Mouse (Mus musculus) layer of hippocampus, adult 9-11 months (tissue): Measurements from ENCODE around the gene Vps33b.
A peak's percentile ranks its signal among the peaks of the same experiment; 100 is the strongest.

Source experiments
- DNase-seq: peaks from one replicate; pipeline ENCODE4 v3.0.0; 2022

Gene Vps33b

DNA sequence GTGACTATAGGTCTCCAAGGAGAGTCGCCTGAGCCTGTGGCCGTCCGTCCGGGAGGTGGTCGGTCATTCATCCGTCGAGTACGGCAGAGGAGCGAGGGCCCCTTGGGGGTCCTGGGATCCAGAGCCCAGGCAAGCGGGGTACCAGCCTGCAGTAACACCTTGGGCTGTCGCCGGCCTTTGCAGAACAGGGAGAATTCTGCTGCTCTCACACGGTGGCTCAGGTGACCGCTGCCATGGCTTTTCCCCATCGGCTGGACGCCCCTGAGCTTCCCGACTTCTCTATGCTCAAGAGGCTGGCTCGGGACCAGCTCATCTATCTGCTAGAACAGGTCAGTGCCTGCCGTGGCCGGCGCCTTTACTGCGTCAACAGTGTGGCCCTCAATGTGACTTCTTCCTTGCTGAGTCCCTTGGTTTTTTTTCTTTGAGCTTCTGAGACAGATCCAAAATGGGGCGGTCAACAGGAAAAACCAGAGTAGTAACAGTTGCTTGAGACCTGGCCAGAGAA, 354 bp downstream of the Vps33b start:
- peak; percentile 22 for DNase-seq

DNA sequence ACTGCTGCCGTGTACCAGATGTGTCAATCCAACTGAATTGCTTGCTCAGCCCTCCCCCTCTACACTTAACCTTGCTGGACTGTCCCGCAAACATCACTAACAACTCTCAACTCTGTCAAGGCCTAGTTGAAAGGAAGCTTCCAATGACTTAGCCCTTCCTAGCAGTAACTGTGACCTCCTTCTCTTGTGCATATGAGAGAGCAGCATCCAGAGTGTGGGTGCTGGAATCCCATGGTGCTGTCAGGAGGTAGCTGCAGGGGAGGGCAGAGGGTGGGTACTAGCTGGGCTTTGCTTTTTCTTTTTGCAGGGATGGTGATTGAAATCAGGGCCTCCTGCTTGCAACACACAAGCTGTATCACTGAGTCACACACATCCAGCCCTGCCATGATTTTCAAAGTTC, 4.0 kb downstream of the Vps33b start:
- no peak for DNase-seq

DNA sequence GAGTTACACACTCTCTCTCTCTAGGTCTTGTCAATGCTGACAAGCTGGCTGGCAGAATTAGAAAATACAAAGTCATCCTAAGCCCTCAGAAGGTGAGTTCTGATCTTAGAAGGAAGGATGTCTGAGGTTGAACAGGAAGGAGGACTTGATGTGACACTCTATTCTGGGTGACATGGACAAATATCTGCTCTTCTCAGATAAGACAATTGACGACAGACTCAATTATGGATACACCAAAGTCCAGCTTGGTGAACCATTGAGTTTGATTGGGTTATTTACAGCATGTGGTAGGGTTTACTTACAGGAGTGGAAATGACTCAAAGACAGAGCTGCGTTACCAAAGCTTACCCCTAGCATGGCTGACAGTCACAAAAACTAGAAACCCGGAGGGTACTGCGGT, 6.9 kb downstream of the Vps33b start:
- no peak for DNase-seq

DNA sequence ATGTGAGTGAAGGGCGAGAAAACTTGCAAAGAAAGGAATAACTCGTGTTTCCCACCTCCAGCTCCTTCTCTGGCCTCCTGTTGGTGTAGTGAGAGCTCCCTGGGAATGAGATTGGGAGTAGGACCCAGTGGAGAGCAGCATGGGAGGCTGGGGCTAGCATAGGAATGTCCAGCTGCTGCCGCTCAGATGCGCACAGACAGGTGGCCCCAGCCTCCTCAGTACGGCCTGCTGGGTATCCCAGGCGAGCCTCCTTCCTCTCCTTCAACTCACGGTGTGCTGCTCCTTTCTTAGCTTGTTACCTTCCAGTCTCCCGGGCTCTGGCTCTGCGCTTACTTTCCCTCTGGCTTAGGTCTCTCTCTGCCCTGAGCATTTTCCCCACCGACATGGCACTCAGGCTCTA, 10.6 kb downstream of the Vps33b start:
- DNase-seq = no peak

DNA sequence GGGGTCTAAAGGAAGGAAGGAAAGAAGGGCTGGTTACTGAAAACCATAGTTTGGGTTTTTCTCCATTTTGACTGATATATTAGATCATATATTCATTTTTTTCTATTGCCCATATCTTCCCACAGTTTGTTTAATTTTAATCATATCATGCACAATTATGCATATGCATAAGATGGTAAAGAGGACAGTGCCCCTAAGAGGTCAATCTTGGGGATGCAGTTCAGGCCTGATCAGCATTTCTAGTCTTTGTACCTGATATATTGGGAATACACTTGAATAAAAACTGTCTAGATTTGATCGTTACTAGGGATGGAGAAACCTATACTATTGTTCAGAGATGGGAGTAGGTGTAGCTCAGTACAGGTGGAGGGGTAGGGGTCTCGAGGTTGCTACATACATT, 11.5 kb downstream of the Vps33b start:
- DNase-seq = no peak

DNA sequence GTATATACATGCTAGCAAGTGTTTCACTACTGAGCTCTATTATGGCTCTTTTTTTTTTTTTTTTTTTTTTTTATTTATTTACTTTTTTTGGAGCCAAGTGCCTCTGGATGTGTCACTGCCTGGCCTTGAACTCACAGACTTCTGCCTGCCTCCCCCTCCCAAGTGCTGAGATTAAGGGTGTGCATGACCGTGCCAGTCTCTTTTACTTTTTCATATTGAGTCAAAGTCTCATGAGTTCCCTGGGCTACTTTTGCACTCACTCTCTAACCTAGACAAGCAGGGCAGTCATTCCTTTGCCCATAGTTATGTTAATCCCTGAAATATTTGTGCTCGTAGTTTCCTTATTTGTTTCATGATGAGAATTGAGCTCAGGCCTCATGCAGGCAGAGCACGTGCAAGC, 12.2 kb downstream of the Vps33b start:
- DNase-seq = no peak

DNA sequence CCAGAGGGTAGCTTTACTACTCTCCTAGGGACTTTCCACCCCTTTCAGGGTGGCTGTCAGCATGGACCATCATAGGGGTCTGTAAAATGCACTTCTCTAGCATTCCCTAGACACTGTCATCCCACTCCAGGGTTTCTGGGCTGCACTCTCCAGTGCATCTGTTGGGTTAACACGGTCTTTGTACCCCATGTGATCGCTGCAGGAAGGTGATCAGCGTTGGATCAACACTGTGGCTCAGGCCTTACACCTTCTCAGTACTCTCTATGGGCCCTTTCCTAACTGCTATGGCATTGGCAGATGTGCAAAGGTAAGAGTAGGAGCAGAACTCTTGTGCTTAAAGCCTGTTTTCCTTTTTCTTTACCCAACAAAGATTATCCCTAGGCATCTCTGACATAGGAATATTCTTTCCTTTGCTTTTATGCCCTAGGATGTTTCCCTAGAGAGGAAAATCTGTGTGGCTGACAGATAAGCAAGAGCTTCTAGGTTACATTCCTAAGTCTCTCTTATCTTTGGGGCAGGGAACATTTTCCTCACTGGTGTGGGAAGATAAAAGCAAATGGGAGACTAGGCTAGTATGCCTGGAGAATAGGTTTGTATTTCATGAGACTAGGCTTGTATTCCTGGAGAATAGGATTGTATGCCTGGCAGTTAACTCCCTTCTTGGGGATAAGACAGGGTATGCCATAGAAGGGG, 13.9 kb downstream of the Vps33b start:
- no peak for DNase-seq

DNA sequence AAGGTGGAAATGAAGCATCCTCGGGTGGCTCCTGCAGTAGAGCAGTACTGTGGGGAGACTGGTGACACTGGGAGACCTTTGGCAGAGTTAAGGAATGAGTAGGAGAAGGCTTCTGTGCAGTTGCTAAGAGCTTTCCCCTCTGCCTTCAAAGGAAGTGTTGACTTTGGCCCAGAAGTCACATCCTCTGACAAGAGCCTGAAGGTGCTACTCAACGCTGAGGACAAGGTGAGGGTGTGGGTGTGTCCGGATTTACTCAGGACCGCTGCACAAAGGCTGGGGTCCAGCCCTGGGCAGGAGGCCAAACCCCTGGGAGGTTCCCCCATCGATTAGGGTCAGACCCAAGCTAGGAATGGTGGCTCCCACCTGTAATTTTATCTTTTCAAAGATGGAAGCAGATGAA, 14.9 kb downstream of the Vps33b start:
- no peak for DNase-seq

DNA sequence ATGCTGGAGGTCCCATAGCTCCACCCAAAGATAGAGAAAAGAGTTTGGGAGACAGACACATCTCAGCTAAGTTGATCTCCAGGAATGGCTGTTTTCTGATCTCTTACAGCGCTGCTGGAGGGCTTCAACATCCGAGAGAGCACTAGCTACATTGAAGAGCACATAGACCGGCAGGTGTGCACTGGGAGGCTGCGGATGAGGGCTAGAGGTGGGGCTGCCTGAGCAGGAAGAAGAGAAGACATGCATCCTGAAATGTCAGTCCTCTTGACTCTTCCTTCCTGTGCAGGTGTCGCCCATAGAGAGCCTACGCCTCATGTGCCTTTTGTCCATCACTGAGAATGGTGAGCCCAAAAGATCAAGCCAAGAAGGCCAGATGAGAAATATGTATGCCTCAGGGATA, 16.3 kb downstream of the Vps33b start:
- DNase-seq = no peak

DNA sequence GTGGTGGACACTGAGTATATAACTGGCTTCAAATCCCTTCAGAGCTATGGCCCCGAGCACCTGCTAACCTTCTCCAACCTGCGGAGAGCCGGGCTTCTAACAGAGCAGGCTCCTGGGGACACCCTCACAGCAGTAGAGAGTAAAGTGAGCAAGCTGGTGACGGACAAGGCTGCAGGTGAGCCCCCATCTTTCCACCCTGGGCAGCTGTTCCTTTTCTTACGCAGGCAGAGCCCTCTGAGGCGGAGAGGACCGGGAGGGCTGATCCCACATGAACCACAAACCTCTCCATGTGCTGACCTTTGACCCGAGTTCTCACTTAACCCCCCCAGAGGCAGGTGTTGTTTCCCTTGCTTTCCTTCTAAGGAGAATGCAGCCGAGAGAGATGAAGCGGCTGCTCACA, 18.3 kb downstream of the Vps33b start:
- DNase-seq = no peak

DNA sequence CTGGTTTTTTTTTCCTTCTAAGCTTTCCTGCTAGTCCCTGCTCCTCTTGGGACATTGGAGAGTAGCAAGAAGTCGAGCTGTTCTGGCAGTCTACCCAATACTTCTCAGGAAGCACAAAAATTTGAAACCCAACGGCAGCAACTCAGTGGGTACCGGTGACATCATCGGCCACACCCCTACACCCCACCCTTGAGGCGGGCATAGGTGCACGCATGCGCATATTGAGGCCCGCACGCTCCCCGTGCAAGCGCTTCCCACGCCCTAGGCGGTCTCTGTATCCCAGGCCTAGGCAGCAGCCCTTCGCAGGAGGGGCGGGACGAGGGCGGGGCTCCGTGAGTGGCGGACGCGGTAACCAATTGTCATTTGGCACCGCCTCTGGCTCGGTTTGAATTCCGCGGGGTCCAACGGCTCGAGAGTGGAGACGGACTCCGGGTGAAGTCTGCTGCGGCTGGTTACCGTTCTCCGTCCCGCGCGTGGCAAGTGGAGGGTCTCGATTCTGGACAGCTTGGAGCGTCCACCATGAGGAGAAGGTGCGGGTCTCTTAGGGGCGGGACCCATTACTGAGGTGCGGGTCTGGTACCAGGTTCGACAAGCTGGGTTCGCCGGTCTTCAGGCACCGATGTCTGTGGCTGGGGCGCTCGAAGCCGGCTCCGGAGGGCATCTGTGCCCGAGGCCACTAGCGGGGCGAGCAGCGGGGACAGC, 24.8 kb downstream of the Vps33b start, which contains the start of gene Prc1:
Gene Prc1, plus strand, starts transcription at position 389 of the 702 bp plus-strand sequence.
- DNase-seq = peak; percentile 99

DNA sequence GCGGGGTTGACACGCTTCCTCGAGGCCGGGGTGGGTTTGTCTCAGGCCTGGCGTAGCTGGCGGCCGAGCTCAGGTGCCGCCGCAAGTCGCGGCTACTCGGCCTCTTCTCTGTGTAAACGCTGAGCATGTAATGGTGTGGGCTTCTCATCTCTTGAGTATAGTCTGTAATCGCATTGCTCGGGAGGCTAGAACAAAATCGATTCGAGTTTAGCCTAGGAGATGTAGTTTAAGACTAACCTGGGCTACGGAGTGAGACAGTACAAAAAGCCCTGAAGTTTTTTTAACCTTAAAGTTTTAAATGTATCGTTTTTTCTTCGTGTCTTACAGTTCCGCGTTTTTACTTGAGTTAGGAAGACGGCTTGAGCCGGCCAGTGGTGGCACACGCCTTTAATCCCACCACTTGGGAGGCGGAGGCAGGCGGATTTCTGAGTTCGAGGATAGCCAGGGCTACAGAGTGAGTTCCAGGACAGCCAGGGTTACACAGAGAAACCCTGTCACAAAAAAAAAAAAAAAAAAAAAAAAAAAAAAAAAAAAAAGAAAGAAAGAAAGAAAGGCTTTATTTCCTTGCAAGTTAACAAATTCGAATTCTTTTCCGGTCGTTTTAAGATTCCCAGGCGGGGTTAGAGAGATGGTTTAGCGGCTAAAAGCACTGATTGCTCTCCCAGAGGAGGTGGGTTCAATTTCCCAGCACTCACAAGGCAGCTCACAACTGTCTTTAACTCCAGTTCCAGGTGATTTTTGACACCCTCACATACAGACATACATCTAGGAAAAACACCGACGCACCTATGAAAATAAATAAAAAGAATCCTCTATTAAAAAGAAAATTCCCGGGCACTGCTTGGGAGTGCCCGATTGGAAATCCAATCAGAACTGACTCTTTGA, 25.6 kb downstream of the Vps33b start:
- no peak for DNase-seq

DNA sequence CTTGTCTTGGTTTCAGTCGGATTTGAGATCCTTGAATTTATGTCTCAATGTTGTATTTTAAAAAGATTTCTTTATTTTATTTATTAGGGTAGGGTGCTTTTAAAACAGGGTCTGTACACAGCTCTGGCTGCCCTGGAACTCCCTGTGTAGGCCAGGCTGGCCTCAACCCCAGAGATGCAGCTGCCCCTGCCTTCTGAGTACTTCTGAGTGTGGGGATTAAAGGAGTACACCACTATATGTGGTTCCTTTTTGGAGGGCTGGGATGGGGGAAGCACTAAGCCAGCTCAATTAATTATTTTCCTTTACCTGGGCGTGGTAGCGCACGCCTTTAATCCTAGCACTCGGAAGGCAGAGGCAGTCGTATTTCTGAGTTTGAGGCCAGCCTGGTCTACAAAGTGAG, 27.0 kb downstream of the Vps33b start:
- DNase-seq = no peak

DNA sequence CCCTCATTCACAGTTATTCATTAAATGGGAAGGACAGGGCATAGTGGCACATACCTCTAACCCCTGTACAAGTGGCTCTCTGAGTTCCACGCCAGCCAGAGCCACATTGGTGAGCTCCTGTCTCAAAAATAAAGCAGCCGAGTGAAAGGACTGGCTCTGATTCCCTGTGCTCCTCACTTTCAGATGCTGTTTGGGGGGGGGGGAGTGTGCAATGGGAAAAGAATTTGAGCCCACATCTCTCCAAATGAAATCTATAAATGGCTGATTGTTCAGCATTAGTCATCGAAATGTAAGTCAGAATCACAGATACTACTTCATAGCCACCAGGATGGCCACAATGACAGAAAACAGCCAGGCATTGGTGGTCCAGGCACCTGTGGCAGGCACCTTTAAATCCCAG, 27.6 kb downstream of the Vps33b start:
- DNase-seq = no peak

DNA sequence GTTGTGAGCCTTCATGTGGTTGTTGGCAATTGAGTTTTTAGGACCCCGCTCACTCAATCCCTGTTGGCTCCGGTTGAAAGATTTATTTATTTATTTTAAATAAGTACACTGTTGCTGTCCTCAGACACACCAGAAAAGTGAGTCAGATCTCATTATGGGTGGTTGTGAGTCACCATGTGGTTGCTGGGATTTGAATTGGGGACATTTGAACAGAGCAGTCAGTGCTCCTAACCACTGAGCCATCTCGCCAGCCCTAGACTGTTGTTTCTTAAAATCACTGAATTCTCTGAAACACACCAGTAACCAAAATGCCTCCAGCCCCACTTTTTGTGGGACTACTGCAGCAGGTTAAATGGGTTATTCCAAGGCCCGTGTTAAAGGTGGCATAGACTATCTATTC, 29.3 kb downstream of the Vps33b start:
- DNase-seq = no peak

DNA sequence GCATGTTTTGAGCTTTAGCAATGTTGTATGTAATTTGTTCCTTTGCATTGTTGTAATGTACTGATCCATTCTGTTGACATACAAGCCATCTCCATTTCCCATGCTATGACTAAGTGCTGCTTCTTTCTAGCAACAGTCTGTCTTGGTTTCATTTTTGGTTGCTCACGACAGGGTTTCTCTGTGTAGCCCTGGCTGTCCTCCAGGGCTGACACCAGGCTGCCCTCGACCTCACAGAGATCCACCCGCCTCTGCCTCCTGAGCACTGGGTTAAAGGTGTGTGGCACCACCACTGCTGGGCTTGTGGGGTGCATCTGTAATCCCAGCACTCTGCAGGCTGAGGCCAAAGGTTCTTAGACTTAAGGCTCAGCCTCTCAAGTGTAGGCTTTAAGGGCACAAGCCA, 30.1 kb downstream of the Vps33b start:
- DNase-seq = no peak

DNA sequence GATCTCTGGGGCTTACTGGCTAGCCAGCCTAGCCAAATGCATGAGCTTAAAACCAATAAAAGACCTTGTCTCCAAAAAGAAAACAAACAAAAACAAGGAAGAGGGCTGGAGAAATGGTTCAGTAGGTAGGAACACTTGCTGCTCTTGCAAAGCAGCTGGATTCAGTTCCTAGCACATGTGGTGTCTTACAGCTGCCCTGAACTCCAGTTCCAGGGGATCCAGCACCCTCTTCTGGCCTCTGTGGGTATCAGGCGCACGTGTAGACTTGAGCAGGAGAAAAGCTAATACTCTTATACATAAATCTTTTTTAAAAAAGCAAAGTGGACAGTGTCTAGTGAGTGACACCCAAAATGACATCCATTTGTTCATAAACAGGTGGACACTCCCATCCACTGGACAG, 32.1 kb downstream of the Vps33b start:
- DNase-seq = no peak

DNA sequence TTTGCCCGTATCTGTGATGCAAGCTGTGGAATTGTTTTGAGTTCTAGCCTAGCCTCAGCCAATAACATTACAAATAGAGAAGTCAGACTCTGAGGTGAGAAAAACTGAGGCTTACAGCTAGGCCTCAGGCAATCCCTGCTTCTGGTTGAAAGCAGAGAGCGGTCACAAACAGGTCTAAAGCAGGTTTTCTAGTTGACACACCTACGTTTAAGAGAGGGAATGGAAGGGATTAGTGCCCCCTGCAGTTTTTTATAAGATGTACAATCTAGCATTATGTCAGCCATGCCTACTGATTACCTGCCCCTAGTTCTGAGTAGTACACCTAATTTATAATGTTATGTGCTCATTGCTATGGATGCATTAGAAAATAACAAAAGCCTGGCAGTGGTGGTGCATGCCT, 38.3 kb downstream of the Vps33b start:
- no peak for DNase-seq

DNA sequence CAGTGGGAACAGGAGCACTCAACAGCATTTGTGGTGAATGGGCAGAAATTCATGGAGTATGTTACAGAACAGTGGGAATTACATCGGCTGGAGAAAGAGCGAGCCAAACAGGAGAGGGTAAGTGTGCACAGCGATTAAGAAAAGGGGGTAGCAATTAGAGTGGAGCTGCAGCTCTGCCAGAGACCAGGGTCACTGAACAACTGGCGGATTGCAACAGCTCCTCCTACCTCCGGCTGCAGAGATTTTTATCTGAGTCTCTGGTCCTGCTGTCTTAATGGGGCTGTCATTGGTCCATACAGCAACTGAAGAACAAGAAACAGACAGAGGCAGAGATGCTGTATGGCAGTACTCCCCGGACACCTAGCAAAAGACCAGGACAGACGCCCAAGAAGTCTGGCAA, 41.3 kb downstream of the Vps33b start:
- no peak for DNase-seq

DNA sequence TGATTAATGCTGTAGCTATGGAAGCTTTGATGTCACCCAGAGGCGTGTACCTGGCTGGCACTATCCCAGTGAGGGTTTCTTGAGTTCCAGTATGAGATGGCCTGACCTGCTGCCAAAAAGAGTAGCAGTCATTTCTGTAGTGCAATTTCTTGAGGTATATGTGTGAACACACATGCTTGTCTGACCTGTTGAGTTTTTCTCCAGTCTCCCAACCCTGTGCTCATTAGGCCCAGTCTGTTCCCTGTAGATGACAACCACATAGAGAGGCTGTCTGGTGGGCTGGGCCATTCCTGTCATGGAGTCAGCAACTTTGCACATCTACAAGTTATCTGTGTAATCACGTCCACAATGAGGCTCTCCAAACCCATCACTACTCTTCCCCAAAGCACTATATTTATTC, 46.3 kb downstream of the Vps33b start:
- no peak for DNase-seq

DNA sequence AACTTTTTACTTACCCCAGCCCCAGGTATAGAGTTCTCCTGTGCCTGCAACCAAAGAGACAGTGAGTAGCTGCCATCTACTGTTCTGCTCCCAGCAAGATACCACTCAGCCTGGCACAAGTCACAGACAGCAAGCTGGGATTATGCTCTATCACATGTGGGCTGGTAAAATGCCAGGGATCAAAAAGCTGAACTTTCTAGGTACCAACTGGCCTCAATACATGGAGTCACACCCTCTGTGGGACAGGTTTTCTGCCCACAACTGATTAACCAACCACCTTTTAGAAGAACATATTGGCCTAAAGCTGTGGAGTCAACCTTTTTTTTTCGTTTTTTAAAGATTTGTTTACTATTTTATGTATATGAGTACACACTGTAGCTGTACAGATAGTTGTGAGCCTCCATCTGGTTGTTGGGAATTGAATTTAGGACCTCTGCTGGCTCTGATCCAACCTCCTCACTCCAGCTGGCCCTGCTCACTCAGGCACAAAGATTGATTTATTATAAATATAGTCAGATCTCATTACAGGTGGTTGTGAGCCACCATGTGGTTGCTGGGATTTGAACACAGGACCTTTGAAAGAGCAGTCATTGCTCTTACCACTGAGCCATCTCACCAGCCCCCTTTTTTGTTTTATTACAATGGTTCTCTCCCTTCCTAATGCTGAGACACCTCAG, 48.1 kb downstream of the Vps33b start:
- DNase-seq = no peak

DNA sequence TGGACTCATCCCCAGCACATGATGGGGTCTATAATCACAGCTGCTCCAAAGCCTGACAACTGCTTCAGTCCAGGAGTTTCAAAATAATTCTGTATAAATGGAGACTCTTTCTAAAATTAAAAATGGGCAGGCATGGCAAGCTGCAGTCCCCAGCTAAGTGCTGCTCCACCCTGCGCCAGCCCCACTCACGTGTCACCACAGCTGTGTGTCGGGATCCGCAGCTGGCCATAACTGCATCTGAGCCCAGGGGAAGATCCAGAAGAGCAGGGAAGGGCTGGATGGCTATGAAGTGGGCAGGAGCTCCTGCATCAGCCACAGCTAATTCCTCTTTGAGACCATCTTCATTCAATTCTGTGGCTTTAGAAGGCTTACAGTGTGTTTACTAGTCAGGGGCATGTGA, 49.2 kb downstream of the Vps33b start:
- no peak for DNase-seq

DNA sequence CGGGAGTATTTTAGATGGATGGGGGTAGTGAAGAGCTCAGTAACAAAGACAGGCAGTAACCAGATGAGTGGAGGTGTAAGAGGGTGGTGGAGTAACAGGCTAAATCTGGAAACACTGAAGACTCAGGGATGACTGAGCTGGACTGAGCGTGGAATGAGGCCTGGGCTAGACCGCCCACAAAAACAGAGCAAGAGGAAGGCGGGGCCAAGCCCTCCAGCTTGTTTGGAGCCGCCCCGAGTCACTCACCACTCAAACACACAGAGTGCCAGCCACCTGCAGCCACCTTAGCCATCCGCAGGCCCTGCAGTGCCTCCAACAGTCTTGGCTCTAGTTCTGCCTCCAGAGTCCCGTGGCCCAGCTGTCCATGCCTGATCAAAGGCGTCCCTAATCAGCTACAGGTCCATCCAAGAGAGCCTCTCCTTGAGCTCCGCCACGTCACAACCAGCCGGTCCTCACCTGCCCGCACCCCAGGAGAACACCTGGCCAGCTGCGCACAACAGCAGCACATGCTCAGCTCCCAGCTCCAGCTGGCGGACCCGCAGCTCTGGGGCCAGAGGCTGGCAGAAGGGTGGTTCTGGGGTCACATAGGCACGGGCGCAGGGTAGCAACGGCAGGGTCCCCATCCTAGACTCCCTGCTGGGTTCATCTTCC, 50.5 kb downstream of the Vps33b start:
- DNase-seq = no peak
